Mouse (Mus musculus): Measurements from ENCODE around the gene Tex35.

DNA sequence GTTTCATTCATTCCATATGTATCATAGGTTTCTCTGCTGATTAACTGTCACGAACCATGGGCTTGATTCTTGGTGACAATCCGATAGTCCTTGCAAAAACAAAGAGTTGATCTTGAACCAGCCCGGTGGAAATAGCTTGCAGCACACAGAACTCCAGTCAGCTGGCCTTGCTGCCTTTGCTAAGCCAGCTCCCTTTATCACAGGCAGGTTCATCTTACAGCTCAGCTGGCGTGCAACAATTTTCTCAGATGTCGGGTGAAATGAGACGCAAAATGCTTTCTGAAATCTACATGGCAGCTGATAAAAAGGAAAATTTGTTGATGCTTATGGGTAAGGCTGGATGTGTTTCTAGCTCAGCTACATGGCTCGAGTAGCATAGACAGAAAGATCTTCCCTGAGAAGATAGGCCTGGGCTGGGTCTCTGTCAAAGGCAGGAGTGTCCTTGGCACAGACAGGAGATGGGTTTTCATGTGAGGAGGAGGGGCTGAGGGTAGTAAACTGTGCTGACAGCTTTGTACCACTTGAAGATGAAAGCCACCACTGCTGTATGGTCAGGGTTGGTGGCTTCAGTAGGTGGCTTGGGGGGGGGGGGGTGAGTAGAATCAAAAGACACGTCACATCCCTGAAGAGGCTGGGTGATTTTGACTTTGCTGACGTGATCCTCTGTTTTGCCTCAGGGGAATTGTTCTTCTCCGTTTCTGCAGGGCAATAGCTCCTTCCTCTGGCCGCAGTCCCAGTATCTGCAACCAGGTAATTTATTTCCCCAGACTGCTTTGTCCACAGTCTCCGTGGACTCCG is 45.0 kb downstream of the Tex35 start:
- no peak for TF ChIP-seq ZC3H11A (IDR thresholded peaks at IDR 0.05; ENCODE audit: borderline replicate concordance, low read depth, low read length)
- no peak for TF ChIP-seq MAFK (IDR thresholded peaks at IDR 0.05; ENCODE audit: insufficient read depth, low read depth, low read length)

Data from ES-E14 (cell line).